Mouse (Mus musculus) neural tube, embryonic 12.5 days (tissue): ENCODE measurements at regions not wholly inside any gene's neighbourhood (a gene's known extent, or its start where the extent isn't known, plus 50 kb on each side); places are given as distances from the start of the nearest gene placed in this dataset.

ENCODE experiments used
- ATAC-seq: fragments of 200-750 bp; cut with Nextera tagmentation; 2 replicates; pipeline ENCODE4 v1.8.0; 2017; ENCODE audit warnings: low read depth, mild to moderate bottlenecking, moderate TSS enrichment, moderate library complexity; ENCODE audit not compliant: low FRiP score
- H3K27ac ChIP-seq: fragments of 300-500 bp; sonication (generic); 2 replicates; pipeline ENCODE4 v1.5.1; 2016
- H3K27me3 ChIP-seq: fragments of 300-500 bp; sonication (generic); replicated peaks from 2 replicates; pipeline ENCODE4 v1.6.1; 2016; ENCODE audit warnings: mild to moderate bottlenecking
- H3K36me3 ChIP-seq: fragments of 300-500 bp; sonication (generic); 2 replicates; pipeline ENCODE4 v1.6.1; 2016; ENCODE audit warnings: mild to moderate bottlenecking
- H3K4me1 ChIP-seq: fragments of 300-500 bp; sonication (generic); 2 replicates; pipeline ENCODE4 v1.6.1; 2016
- H3K4me2 ChIP-seq: fragments of 300-500 bp; sonication (generic); replicated peaks from 2 replicates; pipeline ENCODE4 v1.6.1; 2016; ENCODE audit warnings: mild to moderate bottlenecking
- H3K4me3 ChIP-seq: fragments of 300-500 bp; sonication (generic); 2 replicates; pipeline ENCODE4 v1.5.1; 2016
- H3K9ac ChIP-seq: fragments of 300-500 bp; sonication (generic); 2 replicates; pipeline ENCODE4 v1.6.1; 2016; ENCODE audit warnings: mild to moderate bottlenecking
- H3K9me3 ChIP-seq: fragments of 300-500 bp; sonication (generic); 2 replicates; pipeline ENCODE4 v1.6.1; 2016; ENCODE audit warnings: mild to moderate bottlenecking
- WGBS: fragments of 180-500 bp; shearing (Covaris S2); methylation state at CpG from one replicate; pipeline ENCODE4 v1.1.7; 2016; 5-methylcytosine and 5-hydroxymethylcytosine counted together

- Histone ChIP-seq H3K4me2 (no peak overlapping the region), H3K36me3 (no peaks in the 10 kb centered on the region), H3K4me3 (no peak overlapping the region), H3K27me3 (no peaks in the 10 kb centered on the region), H3K9me3 (no peaks in the 10 kb centered on the region), H3K27ac (no peak overlapping the region), H3K4me1 (no peaks in the 10 kb centered on the region), H3K9ac (no peak overlapping the region)
- ATAC-seq = no peak
- WGBS = 78% methylated on average over 2 of the region's 2 CpGs
Measured at GRCm38 (mm10) chr19:28777674-28778073, 57.2 kb upstream of the Slc1a1 start.

- Histone ChIP-seq H3K9ac (no peak overlapping the region), H3K4me3 (no peak overlapping the region), H3K36me3 (no peaks in the 10 kb centered on the region), H3K4me1 (no peaks in the 10 kb centered on the region), H3K27me3 (no peaks in the 10 kb centered on the region), H3K4me2 (no peak overlapping the region), H3K9me3 (no peaks in the 10 kb centered on the region), H3K27ac (no peak overlapping the region)
- 50% methylated on average over 4 of the region's 4 CpGs for WGBS
- ATAC-seq = no peak
Measured at GRCm38 (mm10) chr19:28778386-28778785, 56.5 kb upstream of the Slc1a1 start.

- Histone ChIP-seq H3K4me3 (no peak overlapping the region), H3K4me2 (no peak overlapping the region), H3K36me3 (no peaks in the 10 kb centered on the region), H3K9me3 (no peaks in the 10 kb centered on the region), H3K4me1 (no peaks in the 10 kb centered on the region), H3K27me3 (no peaks in the 10 kb centered on the region), H3K27ac (no peak overlapping the region), H3K9ac (no peak overlapping the region)
- 67% methylated on average over 2 of the region's 2 CpGs for WGBS
- ATAC-seq = no peak
Measured at GRCm38 (mm10) chr19:28781971-28782370, 52.9 kb upstream of the Slc1a1 start.
